Mouse (Mus musculus) liver, embryonic 11.5 days (tissue): Measurements from ENCODE around the gene Agap1. TPM values are rescaled to one million over a fixed set of nuclear protein-coding genes. Genes with fewer than 3 reads are reported as not detected.

Experiments used
- ATAC-seq: fragments of 200-750 bp; cut with Nextera tagmentation; replicated peaks from 2 replicates; pipeline ENCODE4 v1.8.0; 2017; ENCODE audit warnings: moderate number of reproducible peaks, mild to moderate bottlenecking, moderate TSS enrichment, moderate library complexity; ENCODE audit not compliant: low FRiP score
- DNase-seq: peaks from one replicate; pipeline ENCODE4 v3.0.0-alpha.2; 2017; ENCODE audit warnings: low spot score
- H3K27ac ChIP-seq: fragments of 300-500 bp; sonication (generic); 2 replicates; pipeline ENCODE4 v1.5.1; 2014; ENCODE audit warnings: mild to moderate bottlenecking, low read depth, low read length, control low read depth
- H3K27me3 ChIP-seq: fragments of 300-500 bp; sonication (generic); replicated peaks from 2 replicates; pipeline ENCODE4 v1.6.1; 2014; ENCODE audit warnings: low read length, mixed read lengths; ENCODE audit not compliant: control insufficient read depth, insufficient read depth
- H3K36me3 ChIP-seq: fragments of 300-500 bp; sonication (generic); 2 replicates; pipeline ENCODE4 v1.6.1; 2014; ENCODE audit warnings: mild to moderate bottlenecking, low read length, moderate library complexity, mixed read lengths; ENCODE audit not compliant: control insufficient read depth, insufficient read depth
- H3K4me1 ChIP-seq: fragments of 300-500 bp; sonication (generic); replicated peaks from 2 replicates; pipeline ENCODE4 v1.6.1; 2014; ENCODE audit warnings: low read length, mixed read lengths; ENCODE audit not compliant: control insufficient read depth, insufficient read depth
- H3K4me2 ChIP-seq: fragments of 300-500 bp; sonication (generic); 2 replicates; pipeline ENCODE4 v1.6.1; 2014; ENCODE audit warnings: mild to moderate bottlenecking, control low read depth, moderate library complexity
- H3K4me3 ChIP-seq: fragments of 300-500 bp; sonication (generic); 2 replicates; pipeline ENCODE4 v1.5.1; 2014; ENCODE audit warnings: low read depth, low read length, control low read depth
- H3K9ac ChIP-seq: fragments of 300-500 bp; sonication (generic); 2 replicates; pipeline ENCODE4 v1.6.1; 2014; ENCODE audit warnings: low read depth, low read length, control low read depth
- H3K9me3 ChIP-seq: fragments of 300-500 bp; sonication (generic); 2 replicates; pipeline ENCODE4 v1.6.1; 2016; ENCODE audit warnings: low read length, inconsistent platforms, mixed read lengths; ENCODE audit not compliant: control insufficient read depth
- WGBS: fragments of 180-500 bp; shearing (Covaris S2); extraction: QIAGEN DNeasy Blood & Tissue Kit; methylation state at CpG from one replicate; pipeline ENCODE4 v1.1.7; 2014; 5-methylcytosine and 5-hydroxymethylcytosine counted together
- polyA plus RNA-seq: library from polyadenylated mRNA; unstranded; fragments of >200 nt; fragmentation: Nextera tagmentation; extraction: Ambion mirVana; gene quantifications from 2 replicates; pipeline ENCODE4 v1.2.1, GENCODE M21; 2014

Agap1 gene
- polyA plus RNA-seq, 1 experiment from 2014 or later: 4.6 TPM

DNA sequence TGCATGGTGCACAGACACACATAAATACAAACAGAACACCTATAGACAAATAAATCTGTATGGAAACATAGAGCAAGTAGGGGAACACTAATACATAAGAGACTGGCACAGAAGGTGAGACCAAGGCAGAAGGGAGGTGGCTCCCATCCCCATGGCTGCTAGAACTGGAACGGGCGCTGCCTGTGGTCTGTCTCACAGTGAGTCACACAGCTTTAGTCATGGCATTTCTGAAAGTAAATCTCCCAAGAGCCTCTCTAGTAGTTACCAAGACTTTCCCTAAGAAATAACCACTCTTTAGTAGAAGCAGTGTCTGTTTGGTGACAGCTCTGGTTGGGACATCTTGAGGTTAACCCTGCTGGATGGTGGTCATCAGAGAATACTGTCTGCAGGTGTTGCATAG is 326.1 kb downstream of the Agap1 start:
- Histone ChIP-seq H3K27ac (no peak overlapping the region), H3K4me3 (no peak overlapping the region), H3K9me3 (no peaks in the 10 kb centered on the region), H3K27me3 (no peaks in the 10 kb centered on the region), H3K9ac (no peak overlapping the region), H3K36me3 (no peaks in the 10 kb centered on the region), H3K4me2 (no peak overlapping the region), H3K4me1 (no peaks in the 10 kb centered on the region)
- ATAC-seq: no peak
- WGBS: 77% methylated on average over 2 of the region's 2 CpGs
- no peak for DNase-seq

- no peak overlapping the region for H3K27ac ChIP-seq
- ATAC-seq (no peak), DNase-seq (no peak)
- H3K4me1 ChIP-seq: no peaks in the 10 kb centered on the region
- no peak overlapping the region for H3K4me2 ChIP-seq
- H3K9ac ChIP-seq: no peak overlapping the region
- no peak overlapping the region for H3K4me3 ChIP-seq
- WGBS: 61% methylated on average over 8 of the region's 8 CpGs
- H3K36me3 ChIP-seq: no peaks in the 10 kb centered on the region
- H3K27me3 ChIP-seq: no peaks in the 10 kb centered on the region
- H3K9me3 ChIP-seq: no peaks in the 10 kb centered on the region
Measured at GRCm38 (mm10) chr1:89781861-89782260, 327.3 kb downstream of the Agap1 start.

DNA sequence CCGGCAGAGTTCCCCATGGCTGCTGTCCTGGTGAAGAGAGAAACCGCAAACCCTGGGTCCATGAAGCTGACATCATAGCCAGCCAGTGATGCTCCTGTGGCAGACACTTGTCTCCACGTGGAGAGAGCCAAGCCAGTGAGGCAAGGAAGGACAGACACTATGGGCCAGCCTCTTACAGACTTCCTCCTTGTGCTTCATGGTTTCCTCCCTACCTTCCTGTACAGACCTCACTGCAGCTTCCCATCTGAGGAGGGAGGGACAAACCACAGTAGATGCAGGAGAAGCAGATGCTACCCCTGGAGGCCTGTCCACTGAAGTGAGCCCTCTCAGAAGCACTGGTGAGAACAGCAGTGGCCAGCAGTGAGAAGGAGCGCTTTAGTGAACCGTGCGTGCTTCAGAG is 332.2 kb downstream of the Agap1 start:
- ATAC-seq: no peak
- H3K4me2 ChIP-seq: no peak overlapping the region
- WGBS: 59% methylated on average over 6 of the region's 6 CpGs
- H3K27ac ChIP-seq: no peak overlapping the region
- no peak for DNase-seq
- no peak overlapping the region for H3K4me3 ChIP-seq
- no peaks in the 10 kb centered on the region for H3K4me1 ChIP-seq
- H3K9me3 ChIP-seq: no peaks in the 10 kb centered on the region
- no peaks in the 10 kb centered on the region for H3K36me3 ChIP-seq
- H3K27me3 ChIP-seq: no peaks in the 10 kb centered on the region
- no peak overlapping the region for H3K9ac ChIP-seq

GRCm38 (mm10) chr1:89798724-89799123 is 344.1 kb downstream of the Agap1 start:
- DNase-seq: no peak
- 89% methylated on average over 14 of the region's 14 CpGs for WGBS

GRCm38 (mm10) chr1:89801506-89801905 is 346.9 kb downstream of the Agap1 start:
- DNase-seq (no peak), ATAC-seq (no peak)
- no peak overlapping the region for H3K4me3 ChIP-seq
- no peaks in the 10 kb centered on the region for H3K36me3 ChIP-seq
- H3K9ac ChIP-seq: no peak overlapping the region
- no peak overlapping the region for H3K4me2 ChIP-seq
- WGBS: 63% methylated on average over 5 of the region's 5 CpGs
- no peak overlapping the region for H3K27ac ChIP-seq
- no peaks in the 10 kb centered on the region for H3K9me3 ChIP-seq
- H3K4me1 ChIP-seq: no peaks in the 10 kb centered on the region
- H3K27me3 ChIP-seq: no peaks in the 10 kb centered on the region

More at GRCm38 (mm10) chr1:89798724-89799123, 344.1 kb downstream of the Agap1 start:
- ATAC-seq: no peak
- Histone ChIP-seq H3K4me3 (no peak overlapping the region), H3K9ac (no peak overlapping the region), H3K27me3 (no peaks in the 10 kb centered on the region), H3K27ac (no peak overlapping the region), H3K4me1 (no peaks in the 10 kb centered on the region), H3K36me3 (no peaks in the 10 kb centered on the region), H3K9me3 (no peaks in the 10 kb centered on the region), H3K4me2 (no peak overlapping the region)

DNA sequence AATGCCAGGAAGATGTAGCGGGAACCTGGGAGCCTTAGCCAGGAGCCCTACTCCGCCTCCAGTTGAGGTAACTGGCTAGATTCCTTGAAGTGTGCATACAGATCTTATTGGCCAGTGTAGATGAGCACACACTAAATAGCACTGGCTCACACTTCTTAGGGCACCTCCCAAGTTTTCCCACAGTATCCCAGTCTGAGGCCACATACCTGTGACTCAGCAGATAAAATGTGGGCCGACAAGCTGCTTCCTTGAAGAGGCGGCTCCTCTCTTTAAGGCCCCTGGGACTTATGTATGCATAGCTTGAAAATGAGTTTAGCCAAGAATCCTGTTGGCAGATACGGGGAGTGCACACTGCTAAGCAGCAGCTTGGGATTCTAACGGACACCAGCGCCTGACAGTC is 350.4 kb downstream of the Agap1 start:
- H3K4me2 ChIP-seq: no peak overlapping the region
- WGBS: 86% methylated on average over 7 of the region's 7 CpGs
- ATAC-seq (no peak), DNase-seq (no peak)
- H3K9ac ChIP-seq: no peak overlapping the region
- H3K36me3 ChIP-seq: no peaks in the 10 kb centered on the region
- no peaks in the 10 kb centered on the region for H3K4me1 ChIP-seq
- H3K27ac ChIP-seq: no peak overlapping the region
- H3K9me3 ChIP-seq: no peaks in the 10 kb centered on the region
- H3K4me3 ChIP-seq: no peak overlapping the region
- no peaks in the 10 kb centered on the region for H3K27me3 ChIP-seq

GRCm38 (mm10) chr1:89812816-89813215 is 358.2 kb downstream of the Agap1 start:
- no peak overlapping the region for H3K27ac ChIP-seq
- no peaks in the 10 kb centered on the region for H3K9me3 ChIP-seq
- H3K4me3 ChIP-seq: no peak overlapping the region
- ATAC-seq: no peak
- no peak for DNase-seq
- no peaks in the 10 kb centered on the region for H3K27me3 ChIP-seq
- no peaks in the 10 kb centered on the region for H3K4me1 ChIP-seq
- H3K4me2 ChIP-seq: no peak overlapping the region
- no peak overlapping the region for H3K9ac ChIP-seq
- no peaks in the 10 kb centered on the region for H3K36me3 ChIP-seq
- WGBS: 84% methylated on average over 8 of the region's 8 CpGs

GRCm38 (mm10) chr1:89816487-89817206 is 362.0 kb downstream of the Agap1 start:
- ATAC-seq (no peak), DNase-seq (no peak)
- 74% methylated on average over 14 of the region's 14 CpGs for WGBS
- no peaks in the 10 kb centered on the region for H3K4me1 ChIP-seq
- no peaks in the 10 kb centered on the region for H3K9me3 ChIP-seq
- no peaks in the 10 kb centered on the region for H3K36me3 ChIP-seq
- H3K4me2 ChIP-seq: no peak overlapping the region
- H3K4me3 ChIP-seq: no peak overlapping the region
- H3K9ac ChIP-seq: no peak overlapping the region
- no peak overlapping the region for H3K27ac ChIP-seq
- H3K27me3 ChIP-seq: no peaks in the 10 kb centered on the region

DNA sequence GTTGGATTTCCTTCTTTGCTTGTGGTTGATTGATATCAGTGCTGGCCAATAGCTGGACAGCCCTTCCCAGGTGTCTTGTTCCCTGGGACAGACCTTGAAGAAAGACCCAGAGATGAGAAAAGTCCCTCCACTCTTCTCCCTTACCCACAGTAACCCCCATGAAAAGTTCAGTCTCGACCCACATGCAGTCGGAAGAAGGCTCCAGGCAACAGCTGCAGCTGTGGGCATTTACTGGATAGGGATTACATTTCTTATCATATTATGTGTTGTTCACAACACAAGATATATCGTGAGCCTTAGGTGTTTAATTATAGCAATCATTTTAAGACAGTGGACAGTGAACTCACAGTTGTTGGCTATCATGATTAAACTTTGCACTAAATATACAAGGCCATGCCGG is 367.2 kb downstream of the Agap1 start:
- no peak overlapping the region for H3K27ac ChIP-seq
- H3K4me2 ChIP-seq: no peak overlapping the region
- no peaks in the 10 kb centered on the region for H3K9me3 ChIP-seq
- H3K27me3 ChIP-seq: no peaks in the 10 kb centered on the region
- no peak overlapping the region for H3K9ac ChIP-seq
- H3K4me1 ChIP-seq: no peaks in the 10 kb centered on the region
- DNase-seq (no peak), ATAC-seq (no peak)
- WGBS: 80% methylated on average over 4 of the region's 4 CpGs
- H3K36me3 ChIP-seq: no peaks in the 10 kb centered on the region
- no peak overlapping the region for H3K4me3 ChIP-seq
